Mouse (Mus musculus): Measurements from ENCODE around the gene Olfr1031.
A peak's percentile ranks its signal among the peaks of the same experiment; 100 is the strongest.

The Olfr1031 gene

GRCm38 (mm10) chr2:85990004-85990403 is at the start of gene Olfr1031:
TSS of gene Olfr1031 (plus strand) at chr2:85990304.
- DNase-seq, result no peak

- DNase-seq, result no peak
Measured at GRCm38 (mm10) chr2:85950137-85950536, 40.0 kb upstream of the Olfr1031 start, which contains the start of gene Olfr1028. TSS of gene Olfr1028 (plus strand) at chr2:85950437.

- DNase-seq, result no peak
Measured at GRCm38 (mm10) chr2:85973595-85973994, 16.5 kb upstream of the Olfr1031 start, which contains the start of gene Olfr1029. TSS of gene Olfr1029 (plus strand) at chr2:85973895.

- no peak for DNase-seq
Measured at GRCm38 (mm10) chr2:85978976-85979375, 11.1 kb upstream of the Olfr1031 start, which contains the start of gene Olfr1030. TSS of gene Olfr1030 (plus strand) at chr2:85979276.

- DNase-seq, result no peak
Measured at GRCm38 (mm10) chr2:86005240-86005639, 15.1 kb downstream of the Olfr1031 start, which contains the start of gene Olfr1032. TSS of gene Olfr1032 (plus strand) at chr2:86005540.

- peak; percentile 97 for DNase-seq
Measured at GRCm38 (mm10) chr2:86020406-86020805, 30.3 kb downstream of the Olfr1031 start, which contains the start of gene Olfr1033. TSS of gene Olfr1033 (plus strand) at chr2:86020633.

- peak; percentile 79 for DNase-seq
Measured at GRCm38 (mm10) chr2:86021518-86021917, 31.4 kb downstream of the Olfr1031 start.

Data from heart, adult 11 months (tissue).